8 mouse cellular contexts compared by ENCODE assay signal in genomic region chr6:86878656-86879055, GRCm38 (mm10). TPM values are rescaled to one million over a fixed set of nuclear protein-coding genes. Genes with fewer than 3 reads are reported as not detected.
DNase-seq lines count a peak whose midpoint lies in the region; ATAC-seq and TF ChIP-seq lines count a peak whose summit lies in the region.
"Not testable (repeated sequence)": the region's sequence is repeated elsewhere in the genome, so short reads cannot be mapped to it uniquely, and the experiment has no call there.

No protein-coding gene starts in this region.

- 79% methylated on average over 3 of the region's 3 CpGs for WGBS in cerebellum, adult 2 months
- WGBS in heart, embryonic 12.5 days: 69% methylated on average over 3 of the region's 3 CpGs
- 75% methylated on average over 3 of the region's 3 CpGs for WGBS in intestine, postnatal 0 days
- WGBS in lung, embryonic 14.5 days: 67% methylated on average over 3 of the region's 3 CpGs

- TF ChIP-seq RAD21 in MEL (IDR thresholded peaks at IDR 0.05; ENCODE audit: low read depth, low read length): not testable (repeated sequence)

- intact Hi-C loops in gastrocnemius, adult 2 months (cut with DNase I); left cerebral cortex, adult 2 months (cut with DNase I): not testable (repeated sequence)

- not testable (repeated sequence) for H3K27me3 ChIP-seq in MEL (ENCODE audit: control insufficient read depth in 1 of 2, insufficient read depth in 2 of 2, low read length in 2 of 2); cerebellum, adult 2 months (ENCODE audit: control insufficient read depth, insufficient read depth, low read length); heart, embryonic 12.5 days (replicated peaks); intestine, postnatal 0 days (replicated peaks; ENCODE audit: control insufficient read depth, insufficient read depth, low read length); lung, embryonic 14.5 days (ENCODE audit: insufficient read depth, low read length); splenic B cell, adult 2 months (ENCODE audit: control insufficient read depth, insufficient read depth, low read length, poor library complexity, severe bottlenecking)

- not testable (repeated sequence) for TF ChIP-seq POLR2A in MEL (IDR thresholded peaks at IDR 0.05; ENCODE audit: control insufficient read depth in 1 of 2, insufficient read depth in 1 of 2, low read depth in 1 of 2, low read length in 2 of 2, poor library complexity in 1 of 2); cerebellum, adult 2 months (IDR thresholded peaks at IDR 0.05; ENCODE audit: borderline replicate concordance, insufficient read depth, low read length)

- not testable (repeated sequence) for DNase-seq in MEL (ENCODE audit: low read depth, low spot score); cerebellum, adult 2 months; gastrocnemius, adult 2 months; left cerebral cortex, adult 2 months (ENCODE audit: extremely low spot score in 1 of 2, low spot score in 2 of 2); lung, embryonic 14.5 days
- DNase-seq in splenic B cell, adult 2 months (ENCODE audit: low read depth, low spot score): peak; percentile 17

- H3K4me2 ChIP-seq in heart, embryonic 12.5 days; intestine, postnatal 0 days (replicated peaks; ENCODE audit: low read depth); lung, embryonic 14.5 days: not testable (repeated sequence)

- H3K4me3 ChIP-seq in MEL (ENCODE audit: control insufficient read depth in 1 of 2, insufficient read depth in 1 of 2, low read depth in 2 of 2, low read length in 2 of 2); cerebellum, adult 2 months (replicated peaks; ENCODE audit: insufficient read depth, low read depth, low read length); gastrocnemius, adult 2 months; heart, embryonic 12.5 days; intestine, postnatal 0 days (ENCODE audit: low read depth, low read length); left cerebral cortex, adult 2 months; lung, embryonic 14.5 days (ENCODE audit: low read depth, low read length): not testable (repeated sequence)

- H3K9ac ChIP-seq in MEL (ENCODE audit: control insufficient read depth, low read depth, low read length, poor library complexity, severe bottlenecking); heart, embryonic 12.5 days; intestine, postnatal 0 days (ENCODE audit: low read depth, low read length); lung, embryonic 14.5 days: not testable (repeated sequence)

- peaks cover 15 to 27% of the 10 kb centered on the region in 2 experiments for H3K4me1 ChIP-seq in MEL (ENCODE audit: control insufficient read depth in 1 of 2, insufficient read depth in 2 of 2, low read length in 2 of 2)
- H3K4me1 ChIP-seq in cerebellum, adult 2 months (ENCODE audit: control insufficient read depth, insufficient read depth, low read length): peaks cover 17% of the 10 kb centered on the region
- H3K4me1 ChIP-seq in heart, embryonic 12.5 days (replicated peaks): peaks cover 12% of the 10 kb centered on the region
- not testable (repeated sequence) for H3K4me1 ChIP-seq in intestine, postnatal 0 days (replicated peaks; ENCODE audit: control insufficient read depth, insufficient read depth, low read length); lung, embryonic 14.5 days (ENCODE audit: insufficient read depth)

- peak; percentile 10 to 23 (median 22); a peak in 3 of 6 replicates for TF ChIP-seq CTCF in MEL (IDR thresholded peaks at IDR 0.05 in 2 of 3, conservative IDR thresholded peaks at IDR 0.05 in 1 of 3; ENCODE audit: control insufficient read depth in 1 of 3, insufficient read depth in 1 of 3, low read depth in 2 of 3, low read length in 3 of 3, poor library complexity in 1 of 3, severe bottlenecking in 1 of 3)
- TF ChIP-seq CTCF in cerebellum, adult 2 months (IDR thresholded peaks at IDR 0.05; ENCODE audit: borderline replicate concordance, insufficient read depth, low read depth, low read length); gastrocnemius, adult 2 months (IDR thresholded peaks at IDR 0.05): not testable (repeated sequence)
- peak; percentile 32; the same call in 1 of the 2 replicates for TF ChIP-seq CTCF in intestine, postnatal 0 days (IDR thresholded peaks at IDR 0.05; ENCODE audit: low read depth)
- peak; percentile 17 for TF ChIP-seq CTCF in left cerebral cortex, adult 2 months (IDR thresholded peaks at IDR 0.05)
- TF ChIP-seq CTCF in lung, embryonic 14.5 days (IDR thresholded peaks at IDR 0.05; ENCODE audit: low read depth): peak; percentile 22; the same call in 1 of the 2 replicates

- peaks cover 2 to 27% of the 10 kb centered on the region in 2 experiments for H3K36me3 ChIP-seq in MEL (ENCODE audit: control insufficient read depth in 1 of 2, insufficient read depth in 2 of 2, low read length in 2 of 2)
- H3K36me3 ChIP-seq in heart, embryonic 12.5 days; intestine, postnatal 0 days (ENCODE audit: control insufficient read depth, insufficient read depth); lung, embryonic 14.5 days (ENCODE audit: insufficient read depth); splenic B cell, adult 2 months (ENCODE audit: control insufficient read depth, insufficient read depth, low read length, poor library complexity, severe bottlenecking): not testable (repeated sequence)

- not testable (repeated sequence) for H3K9me3 ChIP-seq in MEL (replicated peaks; ENCODE audit: insufficient read depth, low read length); heart, embryonic 12.5 days (replicated peaks); intestine, postnatal 0 days (ENCODE audit: control insufficient read depth); lung, embryonic 14.5 days (ENCODE audit: low read depth, low read length)

- not testable (repeated sequence) for H3K27ac ChIP-seq in MEL (ENCODE audit: control insufficient read depth, low read depth, low read length); intestine, postnatal 0 days (ENCODE audit: low read depth, low read length); lung, embryonic 14.5 days (ENCODE audit: low read depth)
- H3K27ac ChIP-seq in cerebellum, adult 2 months (ENCODE audit: insufficient read depth, low read length): peak overlapping the region; percentile 38; the same call in 1 of the 2 replicates
- H3K27ac ChIP-seq in gastrocnemius, adult 2 months: peak overlapping the region; percentile 41; the same call in 1 of the 2 replicates
- H3K27ac ChIP-seq in heart, embryonic 12.5 days (ENCODE audit: poor library complexity, severe bottlenecking): 0 out of 2 replicates have a peak overlapping the region, but pooled peaks have one; percentile 33
- H3K27ac ChIP-seq in left cerebral cortex, adult 2 months: peak overlapping the region; percentile 83; the same call in 1 of the 2 replicates

- TF ChIP-seq EP300 in MEL (IDR thresholded peaks at IDR 0.05; ENCODE audit: low read depth in 1 of 2, low read length in 2 of 2): not testable (repeated sequence)

- not testable (repeated sequence) for ATAC-seq in heart, embryonic 12.5 days (ENCODE audit: insufficient number of reproducible peaks, low FRiP score); intestine, postnatal 0 days; lung, embryonic 14.5 days (ENCODE audit: insufficient read depth)

- H3K79me2 ChIP-seq in MEL (ENCODE audit: control insufficient read depth, insufficient read depth, low read length, poor library complexity): not testable (repeated sequence)

RNA-seq across cellular contexts. Expression of gene Aak1, which starts 29.3 kb away (rescaled TPM):
- total RNA-seq in MEL (2012; rRNA removed): 6.4 and 7.2 TPM in 2 replicates
- 100 to 1,000 TPM in 1 of 2 experiments, 10 to 100 TPM in 1; 25.4 to 353 TPM for polyA plus RNA-seq in MEL (2012; ENCODE audit: insufficient read depth in 1 of 2, insufficient read length in 2 of 2, low read depth in 1 of 2, low replicate concordance in 2 of 2, missing spikeins in 1 of 2)
- polyA plus RNA-seq in cerebellum, adult 2 months (2012; rRNA removed): 152 and 165 TPM in 2 replicates
- 10 to 100 TPM; 32.0 to 44.5 TPM for total RNA-seq in gastrocnemius, adult 2 months (2021)
- 33.5 and 36.2 TPM in 2 replicates for polyA plus RNA-seq in heart, embryonic 12.5 days (2016; fragmentation: Nextera tagmentation; extraction: Ambion mirVana)
- polyA plus RNA-seq in intestine, postnatal 0 days (2015; fragmentation: Nextera tagmentation; extraction: Ambion mirVana): 5.7 and 7.2 TPM in 2 replicates
- 100 to 1,000 TPM; 442 to 463 TPM for total RNA-seq in left cerebral cortex, adult 2 months (2021)
- 18.3 and 20.7 TPM in 2 replicates for polyA plus RNA-seq in lung, embryonic 14.5 days (2014; fragmentation: Nextera tagmentation; extraction: Ambion mirVana)
